ENCODE assay signal across 8 mouse cellular contexts in genomic region chr13:83737031-83737825, GRCm38 (mm10).
DNase-seq lines count a peak whose midpoint lies in the region; ATAC-seq lines count a peak whose summit lies in the region.

No protein-coding gene starts in this region.

- peak overlapping the region; percentile 17 for H3K4me3 ChIP-seq in intestine, embryonic 16.5 days (ENCODE audit: low read length)

- H3K9ac ChIP-seq in intestine, embryonic 16.5 days (ENCODE audit: low read depth, low read length), result no peak overlapping the region

- H3K4me1 ChIP-seq in intestine, embryonic 16.5 days (ENCODE audit: control insufficient read depth, insufficient read depth, low read length), result no peaks in the 10 kb centered on the region

- intact Hi-C loops in left cerebral cortex, postnatal 25 days (cut with DNase I), result loop anchor here (5.0 kb wide), 2 partner anchors 320 to 485 kb away; partner anchors contain the start of gene Tmem161b
- intact Hi-C loops in left cerebral cortex, postnatal 10 days (cut with DNase I), result loop anchor here (2.0 to 5.0 kb wide), 2 partner anchors 326 to 875 kb away; no protein-coding TSS in a partner anchor

- DNase-seq in cerebellum, adult 11-12 months, result peak; percentile 11
- DNase-seq in cerebellum, adult 9-10 months, result no peak
- DNase-seq in left cerebral cortex, postnatal 25 days (ENCODE audit: low spot score in 2 of 2), result peak; percentile 53 to 55
- no peak for DNase-seq in left cerebral cortex, postnatal 10 days (ENCODE audit: extremely low spot score in 1 of 2, low spot score in 2 of 2)
- peak; percentile 25 for DNase-seq in retina, embryonic 14.5 days (ENCODE audit: low spot score)
- no peak for DNase-seq in MN1 (ENCODE audit: low spot score)

- H3K27ac ChIP-seq in intestine, embryonic 16.5 days (ENCODE audit: low read length), result no peak overlapping the region

- H3K36me3 ChIP-seq in intestine, embryonic 16.5 days (ENCODE audit: control insufficient read depth, insufficient read depth, low read length), result no peaks in the 10 kb centered on the region

- no peak overlapping the region for H3K4me2 ChIP-seq in intestine, embryonic 16.5 days (ENCODE audit: low read depth, low read length)

- no peaks in the 10 kb centered on the region for H3K9me3 ChIP-seq in intestine, embryonic 16.5 days (ENCODE audit: control insufficient read depth, low read length)

- H3K27me3 ChIP-seq in intestine, embryonic 16.5 days (replicated peaks; ENCODE audit: control insufficient read depth, insufficient read depth, low read length), result peaks cover 51% of the 10 kb centered on the region

- WGBS in intestine, embryonic 16.5 days, result 6% methylated on average over 9 of the region's 9 CpGs

- no peak for ATAC-seq in intestine, embryonic 16.5 days
- ATAC-seq in frontal cortex, adult (ENCODE audit: low TSS enrichment), result no peak

Comparison
In these comparisons a context has a peak if more than half of its experiments do, and no peak if none do; other contexts are left out.
1. DNase-seq: peak in cerebellum, adult 11-12 months (single experiment), left cerebral cortex, postnatal 25 days (2 of 2) and retina, embryonic 14.5 days (single experiment); none in cerebellum, adult 9-10 months (single experiment), left cerebral cortex, postnatal 10 days (0 of 2) and MN1 (single experiment).